Mouse (Mus musculus): ENCODE data around the gene Gm3072. TPM values are rescaled to one million over a fixed set of nuclear protein-coding genes. Genes with fewer than 3 reads are reported as not detected.
"Not testable (repeated sequence)": the region's sequence is repeated elsewhere in the genome, so short reads cannot be mapped to it uniquely, and the experiment has no call there.

The Gm3072 gene
- polyA plus RNA-seq (2012; rRNA removed) = not detected in 2 replicates

DNA sequence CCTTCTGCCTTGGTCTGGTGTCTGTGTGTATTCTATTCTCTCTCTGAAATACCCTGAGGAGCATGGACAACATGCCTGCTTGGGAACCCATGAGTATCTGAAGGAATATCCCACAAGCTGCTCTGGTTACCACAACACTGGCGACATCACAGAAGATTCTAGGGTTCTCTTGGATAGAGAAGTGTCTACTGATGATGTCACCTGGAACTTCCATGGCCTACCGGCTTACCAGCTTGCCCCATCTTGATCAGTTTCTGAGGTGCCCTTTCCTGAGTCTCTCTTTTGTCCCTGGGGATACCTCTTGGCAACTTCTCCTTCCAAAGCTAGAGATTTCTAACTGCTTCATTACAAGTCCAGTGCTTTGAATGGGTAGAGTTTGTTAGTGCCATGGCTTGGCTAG is at the start of gene Gm3072:
Gene Gm3072, minus strand, starts transcription at position 101 of the 400 bp plus-strand sequence.
- not testable (repeated sequence) for DNase-seq; H3K4me1 ChIP-seq (ENCODE audit: control insufficient read depth, insufficient read depth, low read length); H3K4me3 ChIP-seq (replicated peaks; ENCODE audit: extremely low read depth, low read depth, low read length)
- 61% methylated on average over 1 of the region's 2 CpGs for WGBS

DNA sequence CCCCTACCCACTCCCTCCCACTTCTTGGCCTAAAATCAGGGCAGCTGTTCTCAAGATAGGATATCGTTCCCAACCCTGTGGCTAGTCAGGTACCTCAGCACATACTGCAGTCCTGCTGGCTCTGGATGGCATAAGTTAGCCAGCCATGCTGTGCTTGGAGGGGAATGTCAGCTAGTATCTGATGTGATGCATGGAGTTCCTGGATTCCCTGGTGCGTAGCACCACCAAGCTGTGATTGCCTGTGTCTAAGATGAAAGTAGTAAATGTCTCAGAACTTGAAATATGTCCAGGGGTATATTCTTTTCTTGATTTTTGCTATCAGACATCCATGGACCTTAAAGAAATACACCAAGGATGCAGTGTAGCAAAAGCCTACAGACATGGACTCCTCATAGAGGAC is 23.8 kb upstream of the Gm3072 start:
- DNase-seq; H3K4me3 ChIP-seq (replicated peaks; ENCODE audit: extremely low read depth, low read depth, low read length); H3K4me1 ChIP-seq (ENCODE audit: control insufficient read depth, insufficient read depth, low read length): not testable (repeated sequence)
- 81% methylated on average over 2 of the region's 2 CpGs for WGBS

DNA sequence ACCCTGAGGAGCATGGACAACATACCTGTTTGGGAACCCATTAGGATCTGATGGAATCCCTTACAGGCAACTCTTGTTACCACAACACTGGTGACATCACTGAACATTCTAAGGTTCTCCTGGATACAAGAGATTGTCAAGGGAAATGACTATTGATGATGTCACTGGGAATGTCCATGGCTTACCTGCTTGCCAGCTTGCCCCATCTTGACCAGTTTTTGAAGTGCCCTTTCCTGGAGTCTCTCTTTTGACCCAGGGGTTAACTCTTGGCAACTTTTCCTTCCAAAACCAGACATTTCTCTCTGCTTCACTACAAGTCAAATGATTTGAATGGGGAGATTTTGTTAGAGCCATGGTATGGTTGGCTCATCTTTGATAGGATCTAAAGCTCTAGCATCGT is 22.0 kb upstream of the Gm3072 start, which contains the start of gene Gm3676:
Gene Gm3676, minus strand, starts transcription at position 101 of the 400 bp plus-strand sequence.
- WGBS = no CpG with 5 or more reads among the region's 1 CpGs
- H3K4me3 ChIP-seq (replicated peaks; ENCODE audit: extremely low read depth, low read depth, low read length); H3K4me1 ChIP-seq (ENCODE audit: control insufficient read depth, insufficient read depth, low read length); DNase-seq: not testable (repeated sequence)

DNA sequence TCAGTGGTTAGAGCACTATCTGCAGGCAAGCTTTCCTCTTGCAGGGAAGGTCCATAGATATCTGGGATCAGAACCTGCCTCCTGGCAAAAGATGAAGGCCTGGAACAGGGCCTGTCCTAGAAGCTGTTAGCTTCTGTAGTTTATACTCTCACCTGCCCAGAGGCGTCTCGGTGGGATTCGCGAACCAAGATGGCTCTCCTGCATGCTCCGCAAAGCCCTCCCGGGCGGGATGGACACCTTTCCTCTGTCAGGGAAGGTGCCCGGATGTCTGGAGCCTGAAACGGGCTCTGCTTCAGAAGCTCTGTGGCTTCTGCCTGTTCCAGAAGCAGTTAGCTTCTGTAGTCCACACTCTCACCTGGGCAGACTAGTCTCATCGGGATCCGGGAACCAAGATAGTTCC is 5.7 kb upstream of the Gm3072 start:
- DNase-seq; H3K4me3 ChIP-seq (replicated peaks; ENCODE audit: extremely low read depth, low read depth, low read length); H3K4me1 ChIP-seq (ENCODE audit: control insufficient read depth, insufficient read depth, low read length): not testable (repeated sequence)
- WGBS = 94% methylated on average over 10 of the region's 11 CpGs

DNA sequence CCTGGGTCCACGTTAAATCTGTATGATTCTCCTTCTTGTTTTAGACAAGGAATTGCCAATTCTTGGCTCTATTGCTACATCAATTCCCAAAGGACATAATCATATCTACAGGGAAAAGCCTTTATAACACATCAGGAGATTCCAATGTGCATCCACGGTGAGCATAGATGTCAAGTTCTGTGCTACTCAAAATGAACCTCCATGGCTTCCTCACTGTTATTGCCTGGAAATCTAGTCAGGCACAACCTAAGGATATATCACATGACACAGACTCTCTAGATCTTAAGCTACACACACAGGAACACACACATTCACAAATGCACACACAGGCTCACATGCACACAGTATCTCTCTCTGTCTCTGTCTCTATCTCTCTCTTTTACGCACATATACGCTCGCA is 1.9 kb downstream of the Gm3072 start:
- DNase-seq; H3K4me1 ChIP-seq (ENCODE audit: control insufficient read depth, insufficient read depth, low read length); H3K4me3 ChIP-seq (replicated peaks; ENCODE audit: extremely low read depth, low read depth, low read length): not testable (repeated sequence)
- 88% methylated on average over 5 of the region's 5 CpGs for WGBS

DNA sequence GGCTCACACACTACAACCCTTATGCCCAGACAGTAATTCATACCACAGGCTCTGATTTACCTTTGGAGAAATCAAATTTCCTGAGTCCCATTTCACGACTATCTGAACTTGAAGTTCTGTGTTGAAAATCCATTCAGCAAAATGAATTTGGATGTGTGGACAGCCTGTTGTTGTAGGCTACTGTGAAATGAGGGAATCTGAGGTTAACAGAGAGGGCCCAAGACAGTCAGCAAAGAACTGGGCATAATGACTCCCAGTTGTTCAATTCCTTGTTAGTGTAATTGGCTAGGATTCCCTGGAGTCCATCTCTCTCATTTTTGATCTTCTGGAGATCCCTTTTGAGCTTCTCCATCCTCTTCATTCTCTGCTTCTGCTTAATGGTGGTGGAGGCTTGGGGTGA is 13.7 kb downstream of the Gm3072 start:
- 80% methylated on average over 1 of the region's 1 CpGs for WGBS
- H3K4me3 ChIP-seq (replicated peaks; ENCODE audit: extremely low read depth, low read depth, low read length); H3K4me1 ChIP-seq (ENCODE audit: control insufficient read depth, insufficient read depth, low read length): not testable (repeated sequence)
- DNase-seq = peak; percentile 3

DNA sequence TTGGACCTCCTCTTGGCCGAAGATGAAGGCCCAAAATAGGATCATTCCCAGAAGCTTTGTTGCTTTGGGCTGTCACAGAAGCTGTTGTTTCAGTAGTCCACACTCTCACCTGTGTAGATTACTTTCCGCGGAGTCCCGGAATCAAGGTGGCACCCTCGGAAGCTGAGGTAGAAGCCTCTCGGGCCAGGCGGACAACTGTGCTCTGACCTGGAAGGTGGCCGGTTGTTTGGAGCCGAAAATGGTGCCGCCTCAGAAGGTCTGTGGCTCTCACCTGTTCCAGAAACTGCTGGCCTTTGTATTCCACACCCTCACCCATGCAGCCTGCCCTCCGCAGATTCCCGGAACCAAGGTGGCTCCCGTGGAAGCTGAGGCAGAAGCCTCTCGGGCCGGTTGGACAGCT is 23.5 kb downstream of the Gm3072 start:
- H3K4me3 ChIP-seq (replicated peaks; ENCODE audit: extremely low read depth, low read depth, low read length); DNase-seq: not testable (repeated sequence)
- WGBS = 89% methylated on average over 15 of the region's 15 CpGs

DNA sequence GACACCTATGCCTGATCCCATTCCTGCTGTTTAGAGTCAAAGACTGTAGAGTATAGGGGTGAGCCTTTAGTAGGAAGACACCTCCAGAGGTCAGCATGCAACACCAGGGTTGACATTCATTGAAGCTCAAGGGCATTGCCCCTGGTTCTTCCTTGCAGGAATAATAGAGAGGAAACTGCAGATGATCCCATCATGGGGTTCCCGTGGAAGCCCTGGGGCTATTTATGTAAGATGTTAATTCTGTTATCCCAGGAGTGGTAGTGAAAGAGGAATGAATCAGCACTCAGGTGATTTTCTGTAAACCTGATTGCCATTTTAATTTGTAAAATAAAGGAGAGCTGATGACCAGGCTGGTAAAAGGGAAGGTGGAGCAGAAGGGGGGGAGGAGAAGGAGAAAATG is 38.1 kb downstream of the Gm3072 start:
- not testable (repeated sequence) for H3K4me1 ChIP-seq (ENCODE audit: control insufficient read depth, insufficient read depth, low read length); DNase-seq
- WGBS = 73% methylated on average over 1 of the region's 1 CpGs

More for the DNA sequence above, 23.5 kb downstream of the Gm3072 start:
- H3K4me1 ChIP-seq (ENCODE audit: control insufficient read depth, insufficient read depth, low read length) = not testable (repeated sequence)

DNA sequence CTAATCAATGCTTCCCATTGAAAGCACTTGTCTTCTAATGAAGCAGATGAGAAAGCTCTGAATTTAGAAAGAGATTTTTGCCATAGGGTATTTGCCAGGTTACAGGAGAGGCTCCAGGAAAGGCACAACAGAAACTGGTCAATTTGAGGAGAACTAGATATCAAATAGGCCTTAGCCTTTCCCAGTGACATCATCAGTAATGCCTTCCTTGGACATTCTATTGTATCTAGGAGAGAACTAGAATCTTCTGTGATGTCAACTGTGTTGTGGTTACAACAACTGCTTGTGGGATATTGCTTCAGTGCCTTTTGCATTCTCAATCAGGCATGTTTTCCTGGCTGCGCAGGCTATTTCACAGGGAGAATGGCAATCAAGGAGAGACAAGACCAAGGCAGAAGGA is 51.5 kb downstream of the Gm3072 start, which contains the start of gene 1700049E17Rik2:
Gene 1700049E17Rik2, plus strand, starts transcription at position 301 of the 400 bp plus-strand sequence.
- DNase-seq; H3K4me1 ChIP-seq (ENCODE audit: control insufficient read depth, insufficient read depth, low read length); H3K4me3 ChIP-seq (replicated peaks; ENCODE audit: extremely low read depth, low read depth, low read length): not testable (repeated sequence)
- no CpG with 5 or more reads among the region's 1 CpGs for WGBS

More for the DNA sequence above, 38.1 kb downstream of the Gm3072 start:
- not testable (repeated sequence) for H3K4me3 ChIP-seq (replicated peaks; ENCODE audit: extremely low read depth, low read depth, low read length)

Other genes with a start within 250 kb of the Gm3072 start
- gene Gm7945, start 238.2 kb downstream of the Gm3072 start, polyA plus RNA-seq (2012; rRNA removed) = not detected in 2 replicates
- gene Gm6482, start 216.3 kb downstream of the Gm3072 start, polyA plus RNA-seq (2012; rRNA removed) = not detected in 2 replicates
- not detected in 2 replicates for gene Gm7954, start 171.1 kb downstream of the Gm3072 start, polyA plus RNA-seq (2012; rRNA removed)
- not detected in 2 replicates for gene Gm3486, start 135.1 kb downstream of the Gm3072 start, polyA plus RNA-seq (2012; rRNA removed)
- gene Gm7970, start 69.0 kb downstream of the Gm3072 start, polyA plus RNA-seq (2012; rRNA removed) = not detected in 2 replicates
- not detected in 2 replicates for gene 1700049E17Rik2, start 51.4 kb downstream of the Gm3072 start, polyA plus RNA-seq (2012; rRNA removed)
- not detected in 2 replicates for gene Gm3676, start 21.9 kb upstream of the Gm3072 start, polyA plus RNA-seq (2012; rRNA removed)
- gene Gm8068, start 77.3 kb upstream of the Gm3072 start, polyA plus RNA-seq (2012; rRNA removed) = not detected in 2 replicates
- gene Gm7929, start 126.0 kb upstream of the Gm3072 start, polyA plus RNA-seq (2012; rRNA removed) = not detected in 2 replicates
- not detected in 2 replicates for gene Gm47189, start 147.8 kb upstream of the Gm3072 start, polyA plus RNA-seq (2012; rRNA removed)